Mouse (Mus musculus) heart, adult 2 months (tissue): Measurements from ENCODE around the gene Sstr2. TPM values are rescaled to one million over a fixed set of nuclear protein-coding genes. Genes with fewer than 3 reads are reported as not detected.
A peak's percentile ranks its signal among the peaks of the same experiment; 100 is the strongest.

ENCODE experiments used
- DNase-seq, 2 experiments: peaks; one replicate each; pipeline ENCODE4 v3.0.0; 2021
- H3K27ac ChIP-seq: fragments of 200-600 bp; 2 replicates; pipeline ENCODE4 v1.8.1; 2022
- H3K27me3 ChIP-seq: fragments of 200-500 bp; 2 replicates; pipeline ENCODE4 v1.6.1; 2012; ENCODE audit warnings: mild to moderate bottlenecking, low read length, inconsistent platforms, mixed read lengths; ENCODE audit not compliant: control insufficient read depth, insufficient read depth
- H3K36me3 ChIP-seq: fragments of 200-500 bp; 2 replicates; pipeline ENCODE4 v1.6.1; 2012; ENCODE audit warnings: low read length, inconsistent platforms; ENCODE audit not compliant: control insufficient read depth, insufficient read depth
- H3K4me1 ChIP-seq: fragments of 200-500 bp; 2 replicates; pipeline ENCODE4 v1.6.1; 2011; ENCODE audit warnings: low read length; ENCODE audit not compliant: control insufficient read depth, insufficient read depth
- H3K4me3 ChIP-seq: fragments of 200-600 bp; 2 replicates; pipeline ENCODE4 v1.8.1; 2022
- H3K79me2 ChIP-seq: fragments of 200-500 bp; replicated peaks from 2 replicates; pipeline ENCODE4 v1.6.1; 2012; ENCODE audit warnings: mild to moderate bottlenecking, inconsistent platforms, low read length, moderate library complexity, mixed read lengths; ENCODE audit not compliant: control insufficient read depth, insufficient read depth
- H3K9ac ChIP-seq: fragments of 200-500 bp; 2 replicates; pipeline ENCODE4 v1.6.1; 2012; ENCODE audit warnings: low read depth, mild to moderate bottlenecking, control low read depth, inconsistent platforms, low read length, mixed read lengths
- CTCF ChIP-seq: fragments of 200-600 bp; IDR thresholded peaks from 2 replicates; pipeline ENCODE4 v1.8.1; 2022; ENCODE audit warnings: antibody characterized with exemption, mild to moderate bottlenecking, moderate library complexity
- EP300 ChIP-seq: fragments of 200-500 bp; IDR thresholded peaks from 2 replicates; pipeline ENCODE4 v1.6.1; 2011; ENCODE audit warnings: low read depth, low read length, control low read depth; ENCODE audit not compliant: insufficient read depth
- POLR2A ChIP-seq: fragments of 200-500 bp; IDR thresholded peaks from 2 replicates; pipeline ENCODE4 v1.6.1; 2011; ENCODE audit warnings: mild to moderate bottlenecking, low read depth, low read length, control low read depth; ENCODE audit not compliant: insufficient read depth
- WGBS: fragments of 180-500 bp; shearing (Covaris S2); methylation state at CpG from one replicate; pipeline ENCODE4 v1.1.7; 2018; 5-methylcytosine and 5-hydroxymethylcytosine counted together
- intact Hi-C: fragments of 180-260 bp; cut with DNase I; formaldehyde crosslinking; loops from one replicate; pipeline ENCODE4 v1.15.1; 2025
- polyA plus RNA-seq: library from polyadenylated mRNA; depleted of rRNA; stranded (reverse); fragments of >200 nt; gene quantifications from 2 replicates; pipeline ENCODE4 v1.2.3, GENCODE M21; 2012
- total RNA-seq, 2 experiments: library from RNA; stranded (reverse); gene quantifications; 2 replicates each; pipeline ENCODE4 v1.2.3; 2021

Sstr2 gene
- total and polyA plus RNA-seq, 3 experiments, result not detected

- Histone ChIP-seq H3K27ac (no peak overlapping the region), H3K36me3 (no peaks in the 10 kb centered on the region), H3K9ac (no peak overlapping the region), H3K4me3 (no peak overlapping the region), H3K27me3 (peaks cover 6% of the 10 kb centered on the region; the same call in 1 of the 2 replicates), H3K4me1 (peaks cover 2% of the 10 kb centered on the region; the same call in 1 of the 2 replicates), H3K79me2 (no peaks in the 10 kb centered on the region)
- DNase-seq, result peak; percentile 25 to 47
- intact Hi-C loops, result loop anchor here (5.0 kb wide), 1 partner anchor 320 kb away; no protein-coding TSS in a partner anchor
- 51% methylated on average over 14 of the region's 14 CpGs for WGBS
- TF ChIP-seq CTCF (peak; percentile 78), POLR2A (no peak)
Observed at GRCm38 (mm10) chr11:113617132-113617911, 1.8 kb upstream of the Sstr2 start.

GRCm38 (mm10) chr11:113618303-113618671, 855 bp upstream of the Sstr2 start:
- Histone ChIP-seq H3K79me2 (no peaks in the 10 kb centered on the region), H3K36me3 (no peaks in the 10 kb centered on the region), H3K4me3 (no peak overlapping the region), H3K4me1 (peaks cover 2% of the 10 kb centered on the region; the same call in 1 of the 2 replicates), H3K9ac (no peak overlapping the region), H3K27me3 (peaks cover 6% of the 10 kb centered on the region; the same call in 1 of the 2 replicates), H3K27ac (no peak overlapping the region)
- no peak for DNase-seq
- WGBS, result 25% methylated on average over 4 of the region's 4 CpGs
- TF ChIP-seq POLR2A, result no peak
- no peak for TF ChIP-seq CTCF
- TF ChIP-seq EP300, result no peak
- intact Hi-C loops, result loop anchor here (5.0 kb wide), 1 partner anchor 321 kb away; no protein-coding TSS in a partner anchor

GRCm38 (mm10) chr11:113619420-113620080, 408 bp downstream of the Sstr2 start:
- 5% methylated on average over 31 of the region's 31 CpGs for WGBS
- no peaks in the 10 kb centered on the region for H3K79me2 ChIP-seq
- H3K4me1 ChIP-seq, result peaks cover 2% of the 10 kb centered on the region; the same call in 1 of the 2 replicates
- peak overlapping the region; percentile 35 for H3K4me3 ChIP-seq
- no peaks in the 10 kb centered on the region for H3K36me3 ChIP-seq
- H3K27me3 ChIP-seq, result peaks cover 6% of the 10 kb centered on the region; the same call in 1 of the 2 replicates
- H3K27ac ChIP-seq, result no peak overlapping the region
- TF ChIP-seq POLR2A, result no peak
- no peak for TF ChIP-seq EP300
- TF ChIP-seq CTCF, result no peak
- intact Hi-C loops, result loop anchor here (5.0 kb wide), 1 partner anchor 322 kb away; no protein-coding TSS in a partner anchor
- no peak overlapping the region; the same call in 1 of the 2 replicates for H3K9ac ChIP-seq
- no peak for DNase-seq

GRCm38 (mm10) chr11:113621001-113621400, 1.9 kb downstream of the Sstr2 start:
- peaks cover 6% of the 10 kb centered on the region; the same call in 1 of the 2 replicates for H3K27me3 ChIP-seq
- TF ChIP-seq EP300, result no peak
- no peak for TF ChIP-seq POLR2A
- no peak for TF ChIP-seq CTCF
- H3K27ac ChIP-seq, result no peak overlapping the region
- no peak overlapping the region for H3K4me3 ChIP-seq
- no peak overlapping the region for H3K9ac ChIP-seq
- 43% methylated on average over 2 of the region's 2 CpGs for WGBS
- DNase-seq, result no peak
- no peaks in the 10 kb centered on the region for H3K79me2 ChIP-seq
- intact Hi-C loops, result no loop called here
- no peaks in the 10 kb centered on the region for H3K36me3 ChIP-seq
- H3K4me1 ChIP-seq, result peaks cover 2% of the 10 kb centered on the region; the same call in 1 of the 2 replicates

DNA sequence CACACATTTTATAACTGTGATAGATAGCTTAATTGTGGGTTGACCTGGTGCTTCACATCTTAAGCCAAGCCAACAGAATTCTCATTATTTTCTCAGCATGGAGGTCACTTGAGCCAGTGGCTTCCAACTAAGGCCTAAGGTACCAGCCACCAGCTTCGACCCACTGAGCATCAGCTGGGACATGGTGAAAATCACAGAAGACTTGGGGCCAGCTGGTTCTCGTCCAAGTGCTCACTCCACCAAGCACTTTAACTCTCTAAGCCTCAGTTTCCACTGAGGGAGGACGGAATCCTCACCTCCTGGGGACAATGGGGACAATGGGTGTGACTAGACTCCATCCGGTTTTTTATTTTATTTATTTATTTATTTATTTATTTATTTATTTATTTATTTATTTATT, 2.9 kb downstream of the Sstr2 start:
- H3K27me3 ChIP-seq, result peaks cover 6% of the 10 kb centered on the region; the same call in 1 of the 2 replicates
- WGBS, result 89% methylated on average over 4 of the region's 4 CpGs
- DNase-seq, result no peak

More for the DNA sequence above, 2.9 kb downstream of the Sstr2 start:
- H3K79me2 ChIP-seq, result no peaks in the 10 kb centered on the region
- H3K9ac ChIP-seq, result no peak overlapping the region
- no peak overlapping the region for H3K27ac ChIP-seq
- H3K4me3 ChIP-seq, result no peak overlapping the region
- peaks cover 2% of the 10 kb centered on the region; the same call in 1 of the 2 replicates for H3K4me1 ChIP-seq
- no peaks in the 10 kb centered on the region for H3K36me3 ChIP-seq
- TF ChIP-seq EP300 (no peak), CTCF (no peak), POLR2A (no peak)
- intact Hi-C loops, result no loop called here
